Mouse (Mus musculus) CH12.LX (cell line): ENCODE data around the gene Spef2. TPM values are rescaled to one million over a fixed set of nuclear protein-coding genes. Genes with fewer than 3 reads are reported as not detected.

ENCODE experiments used
- DNase-seq: peaks from one replicate; pipeline ENCODE4 v3.0.0-alpha.2; 2013; ENCODE audit errors: extremely low read depth
- H3K27ac ChIP-seq: 2 replicates; pipeline ENCODE4 v1.5.1; 2012; ENCODE audit warnings: low read depth, mild to moderate bottlenecking, control low read depth, moderate library complexity; ENCODE audit not compliant: insufficient read depth
- H3K27me3 ChIP-seq: replicated peaks from 2 replicates; pipeline ENCODE3; 2012; ENCODE audit warnings: inconsistent platforms
- H3K36me3 ChIP-seq, 2 experiments: replicated peaks in 1 of 2; 2 replicates each; pipeline versions ENCODE3 to v1.6.1; 2012; ENCODE audit warnings: inconsistent platforms in 1 of 2, low read length in 1 of 2, mild to moderate bottlenecking in 1 of 2, mixed read lengths in 1 of 2, moderate library complexity in 1 of 2; ENCODE audit not compliant: control insufficient read depth in 1 of 2, insufficient read depth in 1 of 2
- H3K4me1 ChIP-seq, 2 experiments: 2 replicates each; pipeline ENCODE4 v1.6.1; 2012; ENCODE audit warnings: inconsistent platforms in 1 of 2, moderate library complexity in 1 of 2; ENCODE audit not compliant: insufficient read depth in 2 of 2, control insufficient read depth in 1 of 2
- H3K4me2 ChIP-seq: 2 replicates; pipeline ENCODE4 v1.6.1; 2012; ENCODE audit warnings: low read depth, mild to moderate bottlenecking, control low read depth; ENCODE audit not compliant: poor library complexity, insufficient read depth, severe bottlenecking
- H3K4me3 ChIP-seq, 3 experiments: fragments of 150-350 bp in 1 of 3; sonication (generic) in 1 of 3; replicated peaks in 1 of 3; 2 replicates each; pipeline versions ENCODE3 to v1.5.1; 2011 to 2012; ENCODE audit warnings: low read depth in 2 of 3, low read length in 2 of 3, mild to moderate bottlenecking in 2 of 3, moderate library complexity in 2 of 3, control low read depth in 1 of 3, improper control_type of control experiment in 1 of 3, inconsistent platforms in 1 of 3, mixed read lengths in 1 of 3; ENCODE audit not compliant: poor library complexity in 1 of 3
- H3K79me2 ChIP-seq: replicated peaks from 2 replicates; pipeline ENCODE4 v1.6.1; 2012; ENCODE audit warnings: mild to moderate bottlenecking, moderate library complexity; ENCODE audit not compliant: control insufficient read depth, poor library complexity, insufficient read depth, severe bottlenecking; ENCODE audit errors: extremely low read depth
- H3K9ac ChIP-seq: 2 replicates; pipeline ENCODE4 v1.6.1; 2012; ENCODE audit warnings: low read depth, mild to moderate bottlenecking, control low read depth, moderate library complexity; ENCODE audit not compliant: insufficient read depth
- H3K9me3 ChIP-seq: replicated peaks from 2 replicates; pipeline ENCODE3; 2012; ENCODE audit warnings: low read length, inconsistent platforms, mixed read lengths
- CHD1 ChIP-seq: IDR thresholded peaks from 2 replicates; pipeline ENCODE4 v1.6.1; 2012; ENCODE audit warnings: low read depth, low read length, improper control_type of control experiment, inconsistent platforms
- E2F4 ChIP-seq: IDR thresholded peaks from 2 replicates; pipeline ENCODE4 v1.6.1; 2011; ENCODE audit warnings: low read depth, low read length, improper control_type of control experiment; ENCODE audit not compliant: insufficient replicate concordance
- ELF1 ChIP-seq: IDR thresholded peaks from 2 replicates; pipeline ENCODE4 v1.6.1; 2014; ENCODE audit warnings: low read depth, mild to moderate bottlenecking, inconsistent platforms, low read length, improper control_type of control experiment
- EP300 ChIP-seq: IDR thresholded peaks from 2 replicates; pipeline ENCODE4 v1.6.1; 2011; ENCODE audit warnings: low read length, improper control_type of control experiment
- GABPA ChIP-seq: IDR thresholded peaks from 2 replicates; pipeline ENCODE4 v1.6.1; 2012; ENCODE audit warnings: low read depth, low read length, improper control_type of control experiment, inconsistent platforms; ENCODE audit not compliant: insufficient replicate concordance
- JUN ChIP-seq: IDR thresholded peaks from 2 replicates; pipeline ENCODE4 v1.6.1; 2011; ENCODE audit warnings: low read depth, mild to moderate bottlenecking, low read length, improper control_type of control experiment, moderate library complexity; ENCODE audit not compliant: insufficient read depth
- JUND ChIP-seq: conservative IDR thresholded peaks from 2 replicates; pipeline ENCODE4 v1.6.1; 2011; ENCODE audit warnings: low read depth, low read length, improper control_type of control experiment
- KAT2A ChIP-seq: IDR thresholded peaks from 2 replicates; pipeline ENCODE4 v1.6.1; 2012; ENCODE audit warnings: low read length, improper control_type of control experiment, inconsistent platforms; ENCODE audit not compliant: insufficient replicate concordance
- MAFK ChIP-seq: IDR thresholded peaks from 2 replicates; pipeline ENCODE4 v1.6.1; 2011; ENCODE audit warnings: low read length, improper control_type of control experiment; ENCODE audit not compliant: insufficient replicate concordance
- MAX ChIP-seq: IDR thresholded peaks from 2 replicates; pipeline ENCODE4 v1.6.1; 2011; ENCODE audit warnings: low read length, improper control_type of control experiment
- MEF2A ChIP-seq: IDR thresholded peaks from 2 replicates; pipeline ENCODE4 v1.6.1; 2014; ENCODE audit warnings: low read depth, mild to moderate bottlenecking, inconsistent platforms, low read length, improper control_type of control experiment, borderline replicate concordance
- MYC ChIP-seq: IDR thresholded peaks from 2 replicates; pipeline ENCODE4 v1.6.1; 2011; ENCODE audit warnings: low read depth, mild to moderate bottlenecking, improper control_type of control experiment, low read length
- NELFE ChIP-seq: IDR thresholded peaks from 2 replicates; pipeline ENCODE4 v1.6.1; 2011; ENCODE audit warnings: low read depth, low read length, improper control_type of control experiment
- NRF1 ChIP-seq: IDR thresholded peaks from 2 replicates; pipeline ENCODE4 v1.6.1; 2014; ENCODE audit warnings: low read depth, mild to moderate bottlenecking, inconsistent platforms, low read length, improper control_type of control experiment, moderate library complexity
- POLR2A ChIP-seq: IDR thresholded peaks from 2 replicates; pipeline ENCODE4 v1.6.1; 2011; ENCODE audit warnings: low read depth, mild to moderate bottlenecking, improper control_type of control experiment, low read length
- POLR2AphosphoS2 ChIP-seq: IDR thresholded peaks from 2 replicates; pipeline ENCODE4 v1.6.1; 2011; ENCODE audit warnings: low read depth, low read length, improper control_type of control experiment
- RCOR1 ChIP-seq: conservative IDR thresholded peaks from 2 replicates; pipeline ENCODE4 v1.6.1; 2012; ENCODE audit warnings: low read depth, mild to moderate bottlenecking, inconsistent platforms, low read length, improper control_type of control experiment
- SMC3 ChIP-seq: IDR thresholded peaks from 2 replicates; pipeline ENCODE4 v1.6.1; 2011; ENCODE audit warnings: low read depth, low read length, improper control_type of control experiment
- TBP ChIP-seq: conservative IDR thresholded peaks from 2 replicates; pipeline ENCODE4 v1.6.1; 2011; ENCODE audit warnings: low read depth, low read length, improper control_type of control experiment
- TCF12 ChIP-seq: IDR thresholded peaks from 2 replicates; pipeline ENCODE4 v1.6.1; 2014; ENCODE audit warnings: low read depth, mild to moderate bottlenecking, inconsistent platforms, low read length, improper control_type of control experiment
- UBTF ChIP-seq: IDR thresholded peaks from 2 replicates; pipeline ENCODE4 v1.6.1; 2012; ENCODE audit warnings: low read depth, mild to moderate bottlenecking, inconsistent platforms, low read length, improper control_type of control experiment, moderate library complexity
- USF2 ChIP-seq: conservative IDR thresholded peaks from 2 replicates; pipeline ENCODE4 v1.6.1; 2011; ENCODE audit warnings: low read depth, low read length, improper control_type of control experiment
- ZC3H11A ChIP-seq: IDR thresholded peaks from 2 replicates; pipeline ENCODE4 v1.6.1; 2012; ENCODE audit warnings: low read depth, mild to moderate bottlenecking, inconsistent platforms, low read length, improper control_type of control experiment
- dilution Hi-C: fragments of 300-500 bp; cut with MboI; formaldehyde crosslinking; loops from 2 replicates; pipeline ENCODE4 v1.14.3; 2020; ENCODE audit warnings: low sequenced_read_pairs; ENCODE audit not compliant: extremely low pct_unique_long_range_greater_than_20kb, extremely low pct_ligation_motif_present
- in situ Hi-C: fragments of 300-500 bp; cut with MboI; formaldehyde crosslinking; loops from 3 replicates; pipeline ENCODE4 v1.14.3; 2019; ENCODE audit warnings: low sequenced_read_pairs, low pct_ligation_motif_present, low pct_unique_long_range_greater_than_20kb, mixed read lengths
- polyA plus RNA-seq: library from polyadenylated mRNA; unstranded; fragments of >175 nt; gene quantifications from 2 replicates; pipeline ENCODE4 v1.2.1, GENCODE M21; 2012; ENCODE audit warnings: low read depth; ENCODE audit not compliant: insufficient read length
- total RNA-seq, 2 experiments: library from RNA; depleted of rRNA; stranded (reverse); fragments of 300-350 nt in 1 of 2; fragments of >200 nt in 1 of 2; gene quantifications; 2 replicates each; pipeline ENCODE4 v1.2.3; 2012 to 2014

Spef2 gene
- total and polyA plus RNA-seq, 3 experiments, result 0.51 to 1.4 (median 1.2) TPM

DNA sequence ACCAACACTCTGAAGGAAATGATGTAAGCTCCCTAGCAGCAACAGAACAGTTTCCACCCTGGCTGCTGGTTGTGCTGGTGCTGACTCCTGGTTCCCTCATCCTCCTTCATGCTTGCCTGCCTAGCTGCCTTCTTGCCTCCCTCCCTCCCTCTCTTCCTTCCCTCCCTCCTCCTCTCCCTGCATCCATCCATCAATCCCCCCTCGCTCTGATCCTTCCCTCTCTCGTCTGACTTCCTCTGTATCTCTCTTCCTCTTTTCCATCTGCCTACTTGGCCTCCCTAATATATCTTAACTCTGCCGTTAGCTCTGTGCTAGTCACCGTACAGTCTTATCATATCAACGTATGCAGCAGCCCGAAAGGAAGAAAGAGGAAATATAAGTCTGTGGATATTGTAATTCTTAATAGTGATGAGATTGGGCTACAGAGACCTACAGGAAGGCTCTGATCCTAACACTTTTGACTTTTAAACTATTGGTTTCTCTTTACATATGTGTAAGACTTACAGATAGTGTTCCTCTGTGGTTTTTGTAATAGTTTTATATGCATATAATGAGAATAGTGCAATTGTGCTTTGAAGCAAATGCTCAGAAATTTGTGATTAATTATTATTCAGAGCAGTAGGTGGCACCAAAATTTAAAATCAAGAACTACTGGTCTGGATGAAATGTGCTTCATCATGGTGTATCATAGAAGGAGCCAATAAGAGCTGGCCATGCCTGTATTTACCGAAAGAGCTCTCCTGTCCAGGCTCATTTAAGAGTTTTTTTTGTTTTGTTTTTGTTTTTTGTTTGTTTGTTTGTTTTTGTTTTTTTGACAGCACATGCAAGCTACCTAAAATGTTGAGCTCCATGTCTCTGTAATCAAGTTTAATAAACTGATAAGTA is 33.9 kb downstream of the Spef2 start:
- dilution Hi-C loops, result no loop called here

DNA sequence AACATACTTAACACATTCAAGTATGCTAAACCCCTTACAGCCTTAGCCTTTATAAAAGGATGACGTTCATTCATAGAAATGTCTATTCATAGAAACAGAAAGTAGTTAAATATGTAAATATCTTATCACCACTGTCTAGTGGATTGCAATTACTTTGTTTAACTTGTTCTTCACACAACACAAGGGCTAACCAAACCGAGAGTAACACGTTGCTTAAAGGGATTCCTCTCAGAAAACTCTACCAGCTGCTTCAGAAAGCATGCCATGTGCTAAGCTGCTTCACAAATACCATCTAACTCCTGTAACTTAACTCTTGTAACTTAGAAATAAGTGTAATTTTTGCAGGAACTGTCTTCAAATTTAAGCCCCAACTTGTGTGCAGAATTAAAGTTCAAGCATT is 35.0 kb downstream of the Spef2 start:
- dilution Hi-C loops, result no loop called here

More for the DNA sequence above, 33.9 kb downstream of the Spef2 start:
- Histone ChIP-seq H3K27ac (no peak overlapping the region), H3K27me3 (no peaks in the 10 kb centered on the region), H3K9ac (no peak overlapping the region), H3K79me2 (no peaks in the 10 kb centered on the region), H3K4me1 (peaks cover 5 to 23% of the 10 kb centered on the region in 2 experiments), H3K4me3 (no peak overlapping the region), H3K9me3 (no peaks in the 10 kb centered on the region), H3K36me3 (peaks cover 0 to 2% of the 10 kb centered on the region in 2 experiments), H3K4me2 (no peak overlapping the region)
- DNase-seq, result no peak
- in situ Hi-C loops, result no loop called here
- no peak for TF ChIP-seq MAX
- no peak for TF ChIP-seq ELF1
- TF ChIP-seq POLR2A, result no peak
- no peak for TF ChIP-seq EP300
- no peak for TF ChIP-seq MEF2A
- TF ChIP-seq SMC3, result no peak
- no peak for TF ChIP-seq KAT2A
- TF ChIP-seq E2F4, result no peak
- TF ChIP-seq TCF12, result no peak
- no peak for TF ChIP-seq RCOR1
- no peak for TF ChIP-seq NELFE
- no peak for TF ChIP-seq MAFK
- TF ChIP-seq UBTF, result no peak
- TF ChIP-seq TBP, result no peak
- TF ChIP-seq NRF1, result no peak
- no peak for TF ChIP-seq JUND

More for the DNA sequence above, 35.0 kb downstream of the Spef2 start:
- Histone ChIP-seq H3K9ac (no peak overlapping the region), H3K79me2 (no peaks in the 10 kb centered on the region), H3K4me3 (no peak overlapping the region), H3K4me2 (no peak overlapping the region)
- TF ChIP-seq TBP (no peak), ELF1 (no peak), GABPA (no peak), MYC (no peak), RCOR1 (no peak), ZC3H11A (no peak), TCF12 (no peak), USF2 (no peak), POLR2AphosphoS2 (no peak), MAFK (no peak), CHD1 (no peak), POLR2A (no peak), NELFE (no peak), JUN (no peak)
- TF ChIP-seq, all 38 proteins: peak for 0
- in situ Hi-C loops, result no loop called here
- no peaks in the 10 kb centered on the region for H3K9me3 ChIP-seq
- no peak overlapping the region for H3K27ac ChIP-seq
- no peak for DNase-seq
- no peaks in the 10 kb centered on the region for H3K27me3 ChIP-seq
- H3K4me1 ChIP-seq, result peaks cover 5 to 23% of the 10 kb centered on the region in 2 experiments
- H3K36me3 ChIP-seq, result peaks cover 0 to 2% of the 10 kb centered on the region in 2 experiments
